Mouse (Mus musculus): ENCODE results near the gene Coil. TPM values are rescaled to one million over a fixed set of nuclear protein-coding genes. Genes with fewer than 3 reads are reported as not detected.

Coil gene
- polyA plus RNA-seq, 1 experiment = 18.8 TPM

GRCm38 (mm10) chr11:89017514-89018182 lies 47.6 kb downstream of the Coil start:
- TF ChIP-seq CTCF (IDR thresholded peaks at IDR 0.05; ENCODE audit: extremely low read depth, insufficient read depth, low read length) = no peak
- TF ChIP-seq POLR2A (IDR thresholded peaks at IDR 0.05; ENCODE audit: extremely low read depth, insufficient read depth, low read length) = no peak
- H3K4me3 ChIP-seq (ENCODE audit: insufficient read depth, low read length) = no peak overlapping the region

GRCm38 (mm10) chr11:89020681-89021305 lies 50.7 kb downstream of the Coil start:
- Histone ChIP-seq H3K27ac (ENCODE audit: insufficient read depth, low read length) (no peak overlapping the region), H3K4me3 (ENCODE audit: insufficient read depth, low read length) (no peak overlapping the region), H3K4me1 (ENCODE audit: control insufficient read depth, insufficient read depth, low read length) (no peaks in the 10 kb centered on the region)
- no peak for TF ChIP-seq POLR2A (IDR thresholded peaks at IDR 0.05; ENCODE audit: extremely low read depth, insufficient read depth, low read length)
- TF ChIP-seq CTCF (IDR thresholded peaks at IDR 0.05; ENCODE audit: extremely low read depth, insufficient read depth, low read length) = no peak

More at GRCm38 (mm10) chr11:89017514-89018182, 47.6 kb downstream of the Coil start:
- Histone ChIP-seq H3K27ac (ENCODE audit: insufficient read depth, low read length) (no peak overlapping the region), H3K4me1 (ENCODE audit: control insufficient read depth, insufficient read depth, low read length) (no peaks in the 10 kb centered on the region)

GRCm38 (mm10) chr11:89021687-89022086 lies 51.6 kb downstream of the Coil start:
- TF ChIP-seq CTCF (IDR thresholded peaks at IDR 0.05; ENCODE audit: extremely low read depth, insufficient read depth, low read length) = no peak
- no peak for TF ChIP-seq POLR2A (IDR thresholded peaks at IDR 0.05; ENCODE audit: extremely low read depth, insufficient read depth, low read length)
- Histone ChIP-seq H3K27ac (ENCODE audit: insufficient read depth, low read length) (no peak overlapping the region), H3K4me3 (ENCODE audit: insufficient read depth, low read length) (no peak overlapping the region), H3K4me1 (ENCODE audit: control insufficient read depth, insufficient read depth, low read length) (no peaks in the 10 kb centered on the region)

DNA sequence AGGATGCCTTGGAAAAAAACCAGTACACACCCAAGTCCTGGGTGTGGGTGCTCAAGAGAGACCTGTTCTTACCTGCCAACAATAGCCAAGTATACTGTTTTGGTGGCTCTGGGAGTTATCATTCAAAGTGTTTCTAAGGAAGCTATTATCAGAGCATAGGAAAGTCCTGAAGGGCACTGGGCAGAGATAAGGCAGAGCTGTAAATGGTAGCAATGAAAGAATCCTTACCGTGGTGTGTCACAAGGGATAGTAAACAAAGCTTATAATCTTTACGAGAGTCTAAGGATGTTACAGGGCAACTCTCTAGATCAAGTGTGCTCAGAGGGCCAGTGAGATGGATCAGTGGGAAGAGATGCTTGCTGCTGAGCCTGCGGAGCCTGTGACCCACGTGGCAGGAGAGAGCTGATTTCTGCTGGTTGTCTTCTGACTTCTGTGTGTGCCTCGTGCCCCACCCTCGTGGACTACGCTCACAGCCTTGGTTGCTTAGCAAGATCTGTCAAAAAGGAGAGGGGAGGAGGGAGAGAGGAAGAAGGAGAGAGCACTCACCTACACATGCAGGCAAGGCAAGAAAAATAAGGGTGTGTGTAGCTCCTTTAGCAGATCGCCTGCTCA lies 52.2 kb downstream of the Coil start:
- Histone ChIP-seq H3K4me1 (ENCODE audit: control insufficient read depth, insufficient read depth, low read length) (no peaks in the 10 kb centered on the region), H3K4me3 (ENCODE audit: insufficient read depth, low read length) (no peak overlapping the region), H3K27ac (ENCODE audit: insufficient read depth, low read length) (no peak overlapping the region)
- TF ChIP-seq POLR2A (IDR thresholded peaks at IDR 0.05; ENCODE audit: extremely low read depth, insufficient read depth, low read length) (no peak), CTCF (IDR thresholded peaks at IDR 0.05; ENCODE audit: extremely low read depth, insufficient read depth, low read length) (no peak)

- no peak for TF ChIP-seq POLR2A (IDR thresholded peaks at IDR 0.05; ENCODE audit: extremely low read depth, insufficient read depth, low read length)
- TF ChIP-seq CTCF (IDR thresholded peaks at IDR 0.05; ENCODE audit: extremely low read depth, insufficient read depth, low read length) = no peak
- H3K4me1 ChIP-seq (ENCODE audit: control insufficient read depth, insufficient read depth, low read length) = no peaks in the 10 kb centered on the region
- H3K27ac ChIP-seq (ENCODE audit: insufficient read depth, low read length) = no peak overlapping the region
- H3K4me3 ChIP-seq (ENCODE audit: insufficient read depth, low read length) = no peak overlapping the region
Measured at GRCm38 (mm10) chr11:89023477-89023876, 53.4 kb downstream of the Coil start.

DNA sequence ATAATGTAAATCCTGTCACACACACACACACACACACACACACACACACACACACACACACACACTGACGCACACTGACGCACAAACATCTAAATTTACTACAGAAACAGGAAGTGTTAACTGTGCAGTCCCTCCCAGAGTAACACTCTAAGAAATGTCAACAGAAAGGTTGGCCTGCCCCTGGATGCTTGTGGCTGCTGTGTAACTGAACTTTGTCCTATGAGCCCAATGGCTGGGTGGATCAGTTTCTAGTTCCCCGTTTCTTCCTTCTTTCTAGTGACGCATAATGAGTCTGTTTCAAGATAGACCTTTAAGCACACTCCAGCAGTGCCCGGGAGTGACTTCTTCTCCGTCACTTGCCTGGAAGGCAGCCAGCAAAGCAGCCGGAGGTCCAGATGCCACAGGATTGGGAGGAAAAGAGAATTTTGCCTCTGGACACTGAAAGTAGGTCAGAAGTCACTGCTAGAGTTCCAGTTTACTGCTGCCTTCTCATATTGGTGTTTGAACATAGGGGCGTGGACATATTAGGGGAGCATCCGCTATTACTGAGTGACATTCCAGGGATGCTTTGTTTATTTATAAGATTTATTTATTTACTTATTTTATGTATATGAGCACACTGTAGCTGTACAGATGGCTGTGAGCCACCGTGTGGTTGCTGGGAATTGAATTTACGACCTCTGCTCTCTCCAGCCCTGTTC lies 54.3 kb downstream of the Coil start:
- Histone ChIP-seq H3K4me3 (ENCODE audit: insufficient read depth, low read length) (no peak overlapping the region), H3K27ac (ENCODE audit: insufficient read depth, low read length) (no peak overlapping the region), H3K4me1 (ENCODE audit: control insufficient read depth, insufficient read depth, low read length) (no peaks in the 10 kb centered on the region)
- no peak for TF ChIP-seq CTCF (IDR thresholded peaks at IDR 0.05; ENCODE audit: extremely low read depth, insufficient read depth, low read length)
- TF ChIP-seq POLR2A (IDR thresholded peaks at IDR 0.05; ENCODE audit: extremely low read depth, insufficient read depth, low read length) = no peak

GRCm38 (mm10) chr11:89025603-89026002 lies 55.6 kb downstream of the Coil start:
- no peak for TF ChIP-seq POLR2A (IDR thresholded peaks at IDR 0.05; ENCODE audit: extremely low read depth, insufficient read depth, low read length)
- TF ChIP-seq CTCF (IDR thresholded peaks at IDR 0.05; ENCODE audit: extremely low read depth, insufficient read depth, low read length) = no peak
- H3K27ac ChIP-seq (ENCODE audit: insufficient read depth, low read length) = no peak overlapping the region
- no peak overlapping the region for H3K4me3 ChIP-seq (ENCODE audit: insufficient read depth, low read length)
- no peaks in the 10 kb centered on the region for H3K4me1 ChIP-seq (ENCODE audit: control insufficient read depth, insufficient read depth, low read length)

- Histone ChIP-seq H3K4me3 (ENCODE audit: insufficient read depth, low read length) (no peak overlapping the region), H3K4me1 (ENCODE audit: control insufficient read depth, insufficient read depth, low read length) (no peaks in the 10 kb centered on the region), H3K27ac (ENCODE audit: insufficient read depth, low read length) (no peak overlapping the region)
- TF ChIP-seq POLR2A (IDR thresholded peaks at IDR 0.05; ENCODE audit: extremely low read depth, insufficient read depth, low read length) (no peak), CTCF (IDR thresholded peaks at IDR 0.05; ENCODE audit: extremely low read depth, insufficient read depth, low read length) (no peak)
Measured at GRCm38 (mm10) chr11:89026117-89026516, 56.1 kb downstream of the Coil start.

DNA sequence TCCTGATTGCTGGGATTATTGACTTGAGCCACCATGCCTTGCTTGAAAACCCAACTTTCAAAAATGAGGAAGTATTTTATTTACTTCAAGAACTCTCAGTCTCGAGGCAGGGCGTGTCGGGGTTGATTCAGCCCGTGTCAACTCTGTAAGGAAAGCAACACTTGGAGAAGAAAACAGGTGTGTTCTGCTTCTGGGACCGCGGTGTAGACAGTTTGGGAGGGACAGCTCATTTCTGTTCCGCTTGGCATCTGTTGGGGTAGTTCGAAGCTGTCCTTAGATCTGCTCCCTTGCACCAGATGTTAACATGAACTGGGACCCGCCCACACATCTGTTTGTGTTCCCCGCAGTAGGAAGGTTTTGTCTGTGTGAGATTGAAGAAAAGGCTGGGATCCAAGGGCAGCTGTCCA lies 57.9 kb downstream of the Coil start:
- H3K4me1 ChIP-seq (ENCODE audit: control insufficient read depth, insufficient read depth, low read length) = no peaks in the 10 kb centered on the region

More for the DNA sequence above, 57.9 kb downstream of the Coil start:
- Histone ChIP-seq H3K4me3 (ENCODE audit: insufficient read depth, low read length) (no peak overlapping the region), H3K27ac (ENCODE audit: insufficient read depth, low read length) (no peak overlapping the region)
- no peak for TF ChIP-seq POLR2A (IDR thresholded peaks at IDR 0.05; ENCODE audit: extremely low read depth, insufficient read depth, low read length)
- TF ChIP-seq CTCF (IDR thresholded peaks at IDR 0.05; ENCODE audit: extremely low read depth, insufficient read depth, low read length) = no peak

All from cortical plate, adult 2 months (tissue).